Mouse (Mus musculus) retina, postnatal 1 day (tissue): ENCODE results near the gene Ffar4.

Source experiments
- DNase-seq: peaks from one replicate; pipeline ENCODE4 v3.0.0-alpha.2; 2012

Ffar4 gene

DNA sequence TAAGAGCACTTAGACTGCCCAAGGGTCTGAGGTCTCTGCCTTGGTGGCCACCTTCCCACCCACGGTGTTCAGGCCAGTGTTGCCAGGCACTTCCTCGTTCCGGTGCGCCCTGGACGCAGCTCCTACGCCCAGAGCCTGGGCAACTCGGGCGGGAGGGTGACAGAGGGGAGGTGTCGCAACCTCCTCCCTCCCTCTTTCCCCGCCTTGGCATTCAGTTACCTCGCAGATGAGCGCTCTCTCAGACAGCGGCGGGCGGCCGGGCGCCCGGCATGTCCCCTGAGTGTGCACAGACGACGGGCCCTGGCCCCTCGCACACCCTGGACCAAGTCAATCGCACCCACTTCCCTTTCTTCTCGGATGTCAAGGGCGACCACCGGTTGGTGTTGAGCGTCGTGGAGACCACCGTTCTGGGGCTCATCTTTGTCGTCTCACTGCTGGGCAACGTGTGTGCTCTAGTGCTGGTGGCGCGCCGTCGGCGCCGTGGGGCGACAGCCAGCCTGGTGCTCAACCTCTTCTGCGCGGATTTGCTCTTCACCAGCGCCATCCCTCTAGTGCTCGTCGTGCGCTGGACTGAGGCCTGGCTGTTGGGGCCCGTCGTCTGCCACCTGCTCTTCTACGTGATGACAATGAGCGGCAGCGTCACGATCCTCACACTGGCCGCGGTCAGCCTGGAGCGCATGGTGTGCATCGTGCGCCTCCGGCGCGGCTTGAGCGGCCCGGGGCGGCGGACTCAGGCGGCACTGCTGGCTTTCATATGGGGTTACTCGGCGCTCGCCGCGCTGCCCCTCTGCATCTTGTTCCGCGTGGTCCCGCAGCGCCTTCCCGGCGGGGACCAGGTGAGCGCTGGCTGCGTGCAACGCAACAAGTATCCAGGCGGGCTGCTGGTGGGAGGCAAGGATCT is at the start of gene Ffar4:
Gene Ffar4, plus strand, starts transcription at position 214 of the 901 bp plus-strand sequence.
- peak; percentile 49 for DNase-seq

DNA sequence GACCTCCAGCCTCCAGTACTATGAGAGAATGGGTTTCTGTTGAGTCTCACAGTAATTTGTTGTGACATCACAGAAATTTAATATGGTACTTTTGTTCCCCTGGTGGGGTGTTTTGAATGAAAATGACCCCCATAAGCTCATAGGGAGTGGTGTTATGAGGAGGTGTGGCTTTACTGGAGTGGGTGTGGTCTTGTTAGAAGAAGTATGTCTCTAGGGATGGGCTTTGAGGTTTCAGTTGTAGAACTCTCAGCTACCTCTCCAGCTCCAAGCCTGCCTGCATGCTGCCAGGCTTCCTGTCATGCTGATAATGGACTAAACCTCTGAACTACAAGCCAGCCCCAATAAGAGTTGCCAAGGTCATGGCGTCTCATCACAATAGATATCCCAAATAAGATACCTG is 47.2 kb upstream of the Ffar4 start:
- DNase-seq, result no peak

DNA sequence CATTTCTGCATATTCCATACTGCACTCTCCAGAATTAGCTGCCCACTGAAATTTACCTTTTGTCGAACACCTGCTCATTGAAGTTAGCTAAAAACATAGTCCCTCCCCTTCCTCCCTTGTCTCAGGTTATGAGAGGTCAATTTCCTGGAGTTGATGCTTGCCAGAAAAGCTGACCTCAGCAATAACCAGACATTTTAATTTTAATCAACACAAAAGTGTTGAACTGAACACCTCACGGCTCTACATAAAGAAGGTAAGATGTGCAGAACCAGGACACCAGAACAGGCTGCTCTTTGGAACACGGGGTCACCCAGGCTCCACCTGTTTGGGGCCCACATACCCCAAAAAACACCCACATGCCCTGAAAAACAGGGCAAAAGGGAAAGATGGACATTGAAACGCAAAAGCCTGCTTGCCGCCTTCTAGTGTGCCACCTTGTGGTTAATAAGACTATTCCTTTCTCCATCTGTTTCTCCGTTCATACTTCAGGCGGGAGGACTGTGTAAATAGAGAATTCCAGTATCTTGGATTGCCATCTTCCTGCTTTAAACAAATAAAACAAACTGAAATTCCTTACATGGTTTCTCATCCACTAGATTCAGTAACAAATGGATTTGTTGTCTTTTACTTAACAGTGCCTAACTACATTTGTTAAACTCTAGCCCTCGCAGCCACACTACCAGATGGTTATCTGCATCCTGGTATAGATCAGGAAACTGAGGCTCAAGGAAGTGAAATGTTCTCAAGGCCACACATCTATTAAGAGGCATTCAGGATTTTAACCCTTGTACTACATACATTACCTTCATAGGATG is 43.4 kb upstream of the Ffar4 start:
- peak; percentile 68 for DNase-seq

DNA sequence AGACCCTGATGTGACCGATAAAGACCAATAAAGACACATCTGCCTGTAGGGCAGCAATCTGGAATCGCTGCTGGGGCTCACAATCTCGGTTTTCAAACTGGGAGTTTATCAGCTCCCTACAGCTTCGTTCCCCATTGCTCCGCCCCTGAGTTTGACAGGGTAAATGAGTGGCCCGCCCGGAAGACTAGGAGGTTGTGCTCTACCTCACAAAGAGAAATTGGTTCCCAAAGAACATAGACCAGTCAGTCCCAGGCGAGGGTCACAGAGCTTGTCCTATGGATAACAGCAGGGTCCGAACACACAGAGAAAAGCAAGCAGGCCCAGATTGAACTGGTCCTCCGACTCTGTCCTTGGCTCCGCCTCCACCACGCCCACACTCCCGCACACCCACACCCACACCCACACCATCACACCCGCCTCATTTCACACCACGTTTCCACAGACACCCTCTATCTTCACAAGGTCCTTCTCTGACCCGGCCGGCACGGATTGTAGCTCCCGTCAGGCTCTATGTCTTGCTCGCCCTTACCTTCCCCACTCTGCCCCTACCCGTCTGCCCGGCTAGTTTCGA is 42.6 kb upstream of the Ffar4 start:
- no peak for DNase-seq

DNA sequence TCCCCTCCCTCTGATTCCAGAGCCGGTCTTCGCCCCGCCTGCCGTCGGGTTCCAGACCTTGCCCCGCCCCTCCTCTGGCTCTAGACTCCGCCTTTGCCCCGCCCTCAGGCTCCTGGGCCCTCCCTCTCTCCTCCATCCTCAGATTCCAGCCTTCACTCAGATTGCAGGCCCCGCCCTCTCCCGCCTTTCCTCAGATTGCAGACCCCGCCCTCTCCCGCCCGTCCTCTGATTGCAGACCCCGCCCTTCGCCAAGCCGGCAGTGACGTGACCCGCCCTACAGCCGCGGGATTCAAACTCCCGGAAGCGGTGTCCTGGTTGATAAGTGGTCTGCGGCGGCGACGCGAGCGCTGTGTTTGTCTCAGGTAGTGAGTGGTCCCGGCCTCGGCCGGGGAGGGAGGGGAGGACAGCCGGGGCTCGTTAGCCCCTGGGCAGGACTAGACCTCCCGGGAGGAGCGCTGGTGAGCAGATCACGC is 42.1 kb upstream of the Ffar4 start, which contains the start of gene Cep55:
Gene Cep55, plus strand, starts transcription at position 292 of the 473 bp plus-strand sequence.
- peak; percentile 99 for DNase-seq

DNA sequence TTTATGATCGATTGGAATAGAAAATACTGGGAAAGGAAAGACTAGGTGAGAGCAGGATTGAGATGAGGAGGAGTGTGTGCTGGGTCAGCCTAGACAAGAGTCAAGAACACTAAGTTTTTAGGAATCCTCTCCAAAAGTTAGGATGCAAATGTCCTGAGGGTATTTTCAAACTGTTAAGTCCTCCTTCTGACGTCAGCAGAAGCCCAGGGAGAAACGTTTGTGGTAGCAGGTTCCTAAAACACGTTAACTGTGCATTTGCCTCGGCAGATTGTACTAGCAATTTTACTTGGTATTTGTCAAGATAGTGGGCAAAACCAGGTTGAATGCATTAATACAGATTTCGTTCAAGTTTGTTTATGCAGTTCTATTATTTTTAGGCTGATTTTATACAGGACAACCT is 41.1 kb upstream of the Ffar4 start:
- no peak for DNase-seq

DNA sequence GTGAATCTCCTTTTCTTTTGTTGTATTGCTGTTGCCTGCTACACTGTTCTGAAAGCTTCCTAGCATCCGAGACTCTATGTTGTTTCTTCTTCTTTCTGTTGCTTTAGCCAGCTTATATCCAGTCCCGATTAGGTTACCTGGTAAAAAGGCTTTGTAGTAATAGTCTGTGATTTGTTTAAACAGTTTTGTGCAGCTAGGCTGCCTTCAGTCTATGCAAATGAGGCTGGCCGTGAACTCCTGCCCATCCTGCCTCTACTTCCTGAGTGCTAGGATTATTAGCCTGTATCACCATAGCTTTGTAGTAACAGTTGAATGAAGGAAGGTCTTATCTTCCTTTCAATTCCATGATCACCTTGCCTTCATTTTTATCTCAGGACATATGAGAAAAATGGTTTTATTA is 40.6 kb upstream of the Ffar4 start:
- no peak for DNase-seq

DNA sequence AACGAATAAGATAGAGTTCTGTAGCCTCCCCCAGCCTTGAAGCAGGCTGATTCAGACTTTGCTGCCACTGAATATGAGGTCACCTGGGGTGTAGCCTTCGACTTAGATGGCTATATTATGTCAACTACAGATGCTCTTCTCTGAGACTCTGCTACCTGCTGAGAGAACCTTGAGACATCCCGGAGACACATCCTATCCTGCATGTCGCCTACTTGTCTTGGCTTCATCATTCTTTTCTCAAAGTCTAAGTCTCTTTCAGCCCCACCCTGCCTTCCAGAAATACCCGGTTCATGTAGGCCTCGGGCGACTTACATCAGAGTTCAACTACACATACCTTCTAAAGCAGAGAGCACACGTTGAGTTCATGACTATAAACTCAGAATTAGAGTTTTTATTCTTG is 39.9 kb upstream of the Ffar4 start:
- DNase-seq, result no peak

DNA sequence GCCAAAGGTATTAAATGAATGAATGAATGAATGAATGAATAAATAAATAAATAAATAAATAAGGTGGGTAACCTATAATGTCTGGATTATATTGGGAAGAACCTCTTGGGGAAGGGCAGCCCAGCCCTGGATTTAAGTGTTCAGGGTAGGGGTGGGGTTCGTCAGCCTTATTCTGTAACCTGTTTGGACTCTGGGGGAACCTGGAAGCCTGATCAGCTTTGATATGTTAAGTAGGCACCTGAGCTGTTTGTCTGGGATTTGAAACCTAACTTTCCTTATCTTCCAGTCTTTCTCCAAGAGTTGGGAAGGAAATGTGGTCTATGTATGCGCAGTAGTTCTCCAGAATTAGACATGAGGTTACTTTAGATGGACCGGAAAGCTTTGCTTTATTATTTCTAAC is 33.7 kb upstream of the Ffar4 start:
- no peak for DNase-seq

DNA sequence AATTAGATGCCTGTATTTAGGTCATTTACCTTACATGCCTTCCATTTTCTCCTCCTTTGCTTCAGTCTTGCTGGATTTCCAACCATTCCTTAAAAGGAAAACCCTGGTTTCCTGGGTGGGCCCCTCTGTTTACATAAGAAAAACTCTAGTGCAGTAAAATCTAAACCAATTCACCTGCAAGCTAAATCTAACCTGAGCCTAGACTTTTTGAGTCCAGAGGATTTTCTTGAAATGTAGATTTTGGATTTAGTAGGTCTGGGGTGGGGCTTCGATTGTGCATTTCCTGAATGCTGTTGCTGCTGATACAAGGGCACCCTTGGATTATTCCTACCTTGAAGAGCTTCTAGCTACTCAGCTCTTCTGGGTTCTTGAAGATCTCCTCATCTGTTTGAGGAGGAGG is 32.8 kb upstream of the Ffar4 start:
- no peak for DNase-seq

DNA sequence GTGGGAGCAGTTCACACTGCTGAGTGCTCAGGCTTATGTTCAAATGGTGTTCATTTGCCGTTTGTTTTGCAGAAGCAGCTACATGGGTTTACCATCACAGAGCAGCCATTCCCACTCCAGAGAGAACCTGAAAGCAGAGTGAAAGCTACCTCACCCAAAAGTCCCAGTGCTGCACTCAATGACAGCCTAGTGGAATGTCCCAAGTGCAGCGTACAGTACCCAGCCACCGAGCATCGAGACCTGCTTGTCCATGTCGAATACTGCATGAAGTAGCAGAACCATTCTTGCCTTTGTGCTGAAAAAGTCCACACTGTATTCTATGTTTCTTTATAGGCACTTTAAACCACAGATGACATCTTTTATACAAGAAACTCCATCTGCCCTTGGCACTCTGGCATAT is 23.6 kb upstream of the Ffar4 start:
- DNase-seq, result no peak

DNA sequence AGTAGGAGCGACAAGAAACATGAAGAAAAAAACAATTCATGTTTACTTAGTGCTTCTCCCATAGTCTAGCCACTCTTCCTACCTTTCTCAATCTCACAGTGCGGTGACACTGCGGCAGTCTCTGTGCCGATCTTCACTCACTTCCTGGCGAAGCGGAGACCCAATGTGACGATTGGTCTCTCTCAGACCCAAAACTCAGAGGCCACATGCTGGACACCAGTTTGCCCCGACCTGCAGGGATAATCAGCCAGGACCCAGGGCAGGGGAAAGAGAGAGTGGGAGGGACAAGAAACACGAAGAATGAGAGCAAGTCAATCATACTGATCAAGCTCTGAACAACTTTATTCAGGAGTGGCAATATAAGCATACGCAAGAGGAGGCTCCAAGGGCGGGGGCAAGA is 21.8 kb upstream of the Ffar4 start:
- DNase-seq, result no peak

DNA sequence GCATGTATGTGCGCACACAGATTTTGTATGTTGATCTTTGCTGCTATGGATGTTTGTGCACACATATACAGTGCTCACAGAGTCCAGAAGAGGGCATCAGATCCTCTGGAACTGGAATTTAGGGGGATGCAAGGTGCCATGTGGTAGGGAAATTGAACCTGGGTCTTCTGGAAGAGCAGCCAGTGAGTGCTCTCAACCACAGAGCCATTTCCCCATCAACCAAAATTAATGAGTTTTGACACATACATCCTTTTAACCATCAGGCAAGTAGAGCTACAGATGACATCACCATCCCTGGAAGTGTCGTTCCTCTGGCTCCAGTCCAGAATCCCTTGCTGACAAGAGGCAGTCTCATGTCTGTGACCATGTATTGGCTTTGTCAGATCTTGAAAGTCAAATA is 20.6 kb upstream of the Ffar4 start:
- DNase-seq, result peak; percentile 64

DNA sequence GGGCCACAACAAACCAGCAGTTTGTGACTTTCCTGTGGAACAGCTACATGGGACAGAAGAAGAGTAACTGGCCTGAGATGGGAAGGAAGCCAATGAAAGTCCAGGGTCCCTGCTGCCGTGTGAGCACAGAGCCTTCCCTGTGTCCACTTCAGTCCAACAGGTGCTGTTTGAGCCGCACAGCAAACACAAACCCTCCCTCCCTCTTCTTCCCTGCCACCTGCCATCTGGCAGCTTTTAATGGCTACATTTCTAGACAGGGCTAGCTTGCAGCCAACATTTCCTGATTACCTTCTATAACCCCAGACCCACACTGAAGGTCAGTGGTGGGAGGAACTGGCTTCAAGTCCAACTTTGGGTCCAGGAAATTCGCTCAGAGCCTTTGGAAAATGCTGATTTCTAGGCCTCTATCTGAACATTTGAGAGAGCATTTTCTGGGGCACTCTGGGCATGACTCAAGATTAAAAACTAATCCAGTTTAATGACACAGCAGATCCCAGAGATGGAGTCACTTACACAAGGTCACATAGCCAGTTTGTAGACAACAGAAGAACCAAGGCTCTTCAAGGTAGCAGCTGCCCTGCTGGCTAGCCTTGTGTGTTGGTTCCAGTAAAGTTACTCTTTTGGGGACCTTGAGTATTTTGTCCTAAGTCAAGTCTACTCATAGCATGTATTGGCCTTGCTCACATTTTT is 18.9 kb upstream of the Ffar4 start:
- DNase-seq, result peak; percentile 24

DNA sequence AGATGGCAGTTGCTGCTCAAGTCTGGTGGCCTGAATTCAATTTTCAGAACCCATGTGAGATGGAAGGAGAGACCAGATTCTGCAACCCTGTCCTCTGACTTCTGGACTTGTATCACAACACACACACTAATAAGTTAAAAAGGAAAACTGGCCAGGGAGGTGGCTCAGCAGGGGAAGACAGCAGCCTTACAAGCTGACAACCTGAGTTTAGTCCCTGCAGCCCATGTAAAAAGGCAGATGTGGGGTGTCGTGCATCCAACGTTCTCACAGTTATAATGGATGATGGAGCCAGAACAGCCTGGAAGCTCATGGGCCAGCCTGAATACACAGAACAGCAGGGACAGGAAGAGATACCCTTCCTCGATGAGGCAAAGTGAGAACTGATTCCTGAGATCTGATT is 15.5 kb upstream of the Ffar4 start:
- no peak for DNase-seq

DNA sequence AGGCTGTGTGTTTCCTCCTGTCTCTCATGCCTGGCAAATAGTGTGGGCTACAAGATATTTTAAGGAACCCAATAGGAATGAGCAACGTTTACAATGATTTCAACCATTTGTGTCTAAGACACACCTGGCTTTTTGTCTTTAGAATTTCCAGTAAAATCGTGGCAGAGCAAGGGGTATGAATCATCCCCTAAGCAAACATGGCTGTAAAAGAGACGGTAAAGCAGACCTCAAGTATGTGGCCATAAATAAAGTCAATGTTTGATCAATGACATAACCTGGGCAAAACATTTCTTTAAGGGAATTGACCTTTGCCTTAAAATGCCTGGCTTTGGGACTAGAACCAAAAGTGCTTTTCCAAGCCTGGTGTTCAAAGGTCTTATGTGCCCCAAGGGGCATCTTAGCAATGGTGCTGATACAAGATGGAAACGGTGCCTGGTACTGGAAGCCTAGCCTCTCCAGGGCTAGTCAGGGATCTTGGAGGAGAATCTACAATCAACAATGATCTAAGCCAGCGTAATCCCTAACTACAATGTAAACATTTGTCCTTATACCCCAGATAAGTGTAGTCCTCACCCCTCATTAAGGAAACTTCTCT is 13.8 kb upstream of the Ffar4 start:
- no peak for DNase-seq

DNA sequence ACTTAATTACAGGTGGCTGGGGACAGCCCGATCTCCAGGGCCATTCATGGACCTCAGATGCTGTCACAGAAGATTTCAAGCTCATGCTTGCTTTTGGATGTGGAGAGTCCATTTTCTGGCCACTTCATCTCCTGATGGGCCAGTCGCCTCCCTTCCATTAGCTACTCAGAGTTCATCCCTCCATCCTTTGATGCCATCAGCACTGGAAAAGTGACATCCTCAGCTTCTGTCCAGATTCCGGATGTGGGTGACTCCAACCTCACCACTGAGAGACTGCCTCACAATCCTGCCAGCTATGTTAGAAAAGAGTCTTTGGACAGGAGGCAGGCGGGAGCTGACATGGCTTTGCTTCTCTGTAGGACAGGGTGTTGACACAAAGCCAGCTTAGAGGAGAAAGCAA is 11.0 kb upstream of the Ffar4 start:
- DNase-seq, result no peak

DNA sequence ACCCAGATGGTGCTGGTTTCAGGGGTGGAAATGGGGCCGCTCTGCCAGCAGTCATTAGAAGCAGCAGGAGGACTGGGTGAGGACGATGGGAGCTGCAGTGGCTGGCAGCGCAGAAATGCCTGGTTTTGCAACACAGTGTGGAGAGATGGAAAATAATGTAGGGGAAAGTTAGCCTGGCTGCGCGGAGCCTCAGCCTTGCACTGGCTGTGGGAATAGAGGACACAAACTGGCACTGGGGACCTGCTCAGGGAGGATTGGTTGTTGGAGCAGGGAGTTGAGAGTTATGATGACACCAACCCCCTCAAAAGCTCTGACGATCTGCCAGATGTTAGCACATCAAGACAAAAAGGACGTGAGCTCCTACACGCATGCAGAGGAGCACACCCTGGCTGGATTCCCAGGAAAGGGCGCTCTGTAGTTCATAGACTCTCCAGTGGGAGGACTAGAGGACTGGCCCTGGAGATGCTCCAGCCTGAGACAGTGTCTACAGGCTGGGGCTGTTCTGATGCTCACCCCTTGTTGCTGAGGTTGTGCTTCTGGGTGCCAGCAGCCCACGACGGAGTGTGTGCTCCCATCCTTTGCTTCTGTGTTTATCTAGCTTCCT is 9.8 kb upstream of the Ffar4 start:
- peak; percentile 57 for DNase-seq

DNA sequence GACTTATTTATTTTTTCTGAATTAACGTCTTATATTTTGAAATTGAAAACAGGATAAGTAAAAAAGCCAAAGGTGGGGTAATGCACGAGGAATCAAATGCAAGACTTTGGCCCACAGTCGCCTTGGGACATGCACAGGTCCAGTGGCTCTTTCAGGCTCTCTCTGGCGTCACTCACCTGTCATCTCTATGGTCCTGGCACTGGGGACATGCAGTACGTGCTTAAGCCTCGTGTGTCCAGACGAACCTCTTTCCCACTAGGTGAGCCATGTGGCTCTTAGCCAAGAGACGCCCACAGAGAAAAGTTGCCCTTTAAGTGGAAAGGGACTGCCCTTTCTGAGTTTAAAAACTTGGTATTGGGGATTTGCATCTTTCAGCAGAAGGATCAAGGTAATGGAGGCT is 7.5 kb upstream of the Ffar4 start:
- DNase-seq, result no peak

DNA sequence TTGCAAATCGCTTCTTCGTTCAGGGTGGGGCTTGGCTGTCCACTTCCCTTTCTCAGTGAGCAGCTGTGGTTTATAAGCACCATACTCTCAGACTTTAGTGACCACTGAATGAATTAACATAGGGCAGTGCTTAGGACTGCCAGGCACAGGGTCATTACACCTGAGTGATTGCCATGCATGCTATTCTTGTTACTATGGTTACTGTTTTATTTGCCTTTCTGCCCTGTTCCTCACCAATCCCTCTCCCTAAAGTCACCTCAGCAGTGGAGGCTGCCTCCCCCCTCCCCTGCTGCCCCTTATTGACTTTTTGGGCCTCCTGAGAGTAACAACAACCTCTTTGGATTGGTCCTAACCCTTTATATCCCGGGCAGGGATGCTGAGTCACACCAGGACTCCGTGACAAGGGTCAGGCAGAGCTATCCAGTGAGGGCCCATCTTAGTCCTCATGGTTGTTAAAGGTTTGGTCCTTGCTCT is 5.3 kb upstream of the Ffar4 start:
- DNase-seq, result no peak

DNA sequence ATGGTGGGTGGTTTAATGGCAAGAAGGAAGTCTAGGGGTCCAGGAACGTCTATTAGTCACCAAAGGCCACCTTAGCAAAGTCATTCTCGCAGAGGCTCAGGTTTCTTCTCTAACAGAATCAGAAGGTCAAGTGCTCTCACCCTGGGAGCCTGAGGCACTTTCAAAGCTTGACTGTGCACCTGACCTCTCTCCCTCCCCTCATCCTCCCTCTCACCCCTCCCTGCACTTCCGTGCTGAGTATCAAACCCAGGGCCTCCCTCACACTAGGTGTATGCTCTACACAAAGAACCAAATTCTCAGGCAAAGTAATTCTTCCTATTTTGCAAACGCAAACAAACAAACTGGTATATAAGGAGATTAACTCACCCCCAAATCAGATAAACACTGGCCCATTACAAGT is 640 bp upstream of the Ffar4 start:
- DNase-seq, result no peak

DNA sequence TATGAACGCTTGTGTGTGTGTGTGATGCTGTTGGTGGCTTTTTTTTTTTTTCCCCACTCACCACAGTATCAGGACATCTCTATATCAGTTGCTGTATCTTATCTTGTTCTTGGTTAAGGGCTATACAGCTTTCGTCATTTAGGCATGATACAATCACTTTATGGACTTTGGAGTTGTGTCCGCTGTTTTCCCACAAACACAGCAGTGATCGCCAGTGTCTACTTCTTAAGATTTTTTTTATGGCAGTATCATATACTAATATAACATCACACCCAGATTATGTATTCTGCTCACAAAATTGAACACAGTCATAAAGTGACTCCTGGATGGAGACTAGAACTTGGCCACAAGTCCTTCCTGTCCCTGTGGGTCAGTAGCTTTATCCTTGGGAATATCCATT is 11.0 kb downstream of the Ffar4 start:
- DNase-seq, result no peak
